Mouse (Mus musculus) limb, embryonic 15.5 days (tissue): ENCODE data around the gene Ache. TPM values are rescaled to one million over a fixed set of nuclear protein-coding genes. Genes with fewer than 3 reads are reported as not detected.

Source experiments
- ATAC-seq: fragments of 200-750 bp; cut with Nextera tagmentation; 2 replicates; pipeline ENCODE4 v1.8.0; 2017; ENCODE audit warnings: low read depth, moderate TSS enrichment; ENCODE audit not compliant: insufficient number of reproducible peaks, low FRiP score, low TSS enrichment
- H3K27ac ChIP-seq: fragments of 300-500 bp; sonication (generic); 2 replicates; pipeline ENCODE4 v1.5.1; 2015; ENCODE audit warnings: moderate library complexity, mild to moderate bottlenecking, inconsistent platforms
- H3K27me3 ChIP-seq: fragments of 300-500 bp; sonication (generic); 2 replicates; pipeline ENCODE4 v1.6.1; 2015; ENCODE audit warnings: inconsistent platforms
- H3K36me3 ChIP-seq: fragments of 300-500 bp; sonication (generic); 2 replicates; pipeline ENCODE4 v1.6.1; 2015; ENCODE audit warnings: inconsistent platforms
- H3K4me1 ChIP-seq: fragments of 300-500 bp; sonication (generic); 2 replicates; pipeline ENCODE4 v1.6.1; 2015; ENCODE audit warnings: inconsistent platforms
- H3K4me2 ChIP-seq: fragments of 300-500 bp; sonication (generic); 2 replicates; pipeline ENCODE4 v1.6.1; 2015; ENCODE audit warnings: mild to moderate bottlenecking, inconsistent platforms
- H3K4me3 ChIP-seq: fragments of 300-500 bp; sonication (generic); 2 replicates; pipeline ENCODE4 v1.5.1; 2015; ENCODE audit warnings: mild to moderate bottlenecking, inconsistent platforms
- H3K9ac ChIP-seq: fragments of 300-500 bp; sonication (generic); 2 replicates; pipeline ENCODE4 v1.6.1; 2015; ENCODE audit warnings: inconsistent platforms
- H3K9me3 ChIP-seq: fragments of 300-500 bp; sonication (generic); 2 replicates; pipeline ENCODE4 v1.6.1; 2016; ENCODE audit warnings: inconsistent platforms
- WGBS: fragments of 180-500 bp; shearing (Covaris S2); methylation state at CpG from one replicate; pipeline ENCODE4 v1.1.7; 2015; 5-methylcytosine and 5-hydroxymethylcytosine counted together
- polyA plus RNA-seq: library from polyadenylated mRNA; unstranded; fragments of >200 nt; fragmentation: Nextera tagmentation; extraction: Ambion mirVana; gene quantifications from 2 replicates; pipeline ENCODE4 v1.2.1, GENCODE M21; 2015

The Ache gene
- polyA plus RNA-seq, 1 experiment from 2014 or later: 11.3 TPM

GRCm38 (mm10) chr5:137315084-137315903 lies 28.0 kb downstream of the Ache start:
- H3K4me1 ChIP-seq: peaks cover 37% of the 10 kb centered on the region
- 42% methylated on average over 30 of the region's 30 CpGs for WGBS
- H3K27ac ChIP-seq: peak overlapping the region; percentile 95
- peak overlapping the region; percentile 88 for H3K4me2 ChIP-seq
- H3K27me3 ChIP-seq: no peaks in the 10 kb centered on the region
- no peak for ATAC-seq
- no peaks in the 10 kb centered on the region for H3K9me3 ChIP-seq
- no peak overlapping the region for H3K9ac ChIP-seq
- H3K36me3 ChIP-seq: peaks cover 44% of the 10 kb centered on the region
- H3K4me3 ChIP-seq: no peak overlapping the region; the same call in 1 of the 2 replicates

- Histone ChIP-seq H3K9ac (no peak overlapping the region), H3K36me3 (peaks cover 46% of the 10 kb centered on the region), H3K4me2 (no peak overlapping the region), H3K27ac (no peak overlapping the region), H3K4me3 (no peak overlapping the region), H3K27me3 (no peaks in the 10 kb centered on the region), H3K4me1 (peaks cover 27% of the 10 kb centered on the region), H3K9me3 (no peaks in the 10 kb centered on the region)
- ATAC-seq: no peak
- 87% methylated on average over 8 of the region's 8 CpGs for WGBS
Observed at GRCm38 (mm10) chr5:137317361-137317760, 30.0 kb downstream of the Ache start.

- 87% methylated on average over 1 of the region's 1 CpGs for WGBS
- Histone ChIP-seq H3K4me2 (no peak overlapping the region), H3K27ac (no peak overlapping the region), H3K9ac (no peak overlapping the region), H3K36me3 (peaks cover 55% of the 10 kb centered on the region), H3K4me1 (peaks cover 15% of the 10 kb centered on the region), H3K27me3 (no peaks in the 10 kb centered on the region), H3K9me3 (no peaks in the 10 kb centered on the region), H3K4me3 (no peak overlapping the region)
- no peak for ATAC-seq
Observed at GRCm38 (mm10) chr5:137318570-137318969, 31.3 kb downstream of the Ache start.

- H3K4me3 ChIP-seq: no peak overlapping the region
- H3K9me3 ChIP-seq: no peaks in the 10 kb centered on the region
- no peaks in the 10 kb centered on the region for H3K4me1 ChIP-seq
- H3K36me3 ChIP-seq: peaks cover 66% of the 10 kb centered on the region
- H3K27me3 ChIP-seq: no peaks in the 10 kb centered on the region
- H3K27ac ChIP-seq: no peak overlapping the region
- WGBS: 91% methylated on average over 3 of the region's 3 CpGs
- no peak overlapping the region for H3K9ac ChIP-seq
- ATAC-seq: no peak
- H3K4me2 ChIP-seq: no peak overlapping the region
Observed at GRCm38 (mm10) chr5:137320996-137321395, 33.7 kb downstream of the Ache start.

GRCm38 (mm10) chr5:137330910-137331309 lies 43.6 kb downstream of the Ache start:
- 81% methylated on average over 7 of the region's 7 CpGs for WGBS
- Histone ChIP-seq H3K4me2 (no peak overlapping the region), H3K9ac (no peak overlapping the region), H3K27ac (no peak overlapping the region), H3K4me3 (no peak overlapping the region), H3K27me3 (no peaks in the 10 kb centered on the region), H3K36me3 (peaks cover 11% of the 10 kb centered on the region), H3K4me1 (peaks cover 20% of the 10 kb centered on the region), H3K9me3 (no peaks in the 10 kb centered on the region)
- no peak for ATAC-seq

GRCm38 (mm10) chr5:137332857-137333511 lies 45.7 kb downstream of the Ache start:
- H3K27ac ChIP-seq: peak overlapping the region; percentile 61; the same call in 1 of the 2 replicates

GRCm38 (mm10) chr5:137333512-137334174 lies 46.3 kb downstream of the Ache start, which contains the start of gene Slc12a9:
Gene Slc12a9 (minus strand): TSS chr5:137333597.
- WGBS: under 1% methylated on average over 44 of the region's 44 CpGs
- Histone ChIP-seq H3K4me1 (peaks cover 28% of the 10 kb centered on the region), H3K9ac (peak within 1 kb of the TSS; percentile 50), H3K27me3 (no peaks in the 10 kb centered on the region), H3K4me2 (peak within 1 kb of the TSS; percentile 99), H3K27ac (peak within 1 kb of the TSS; percentile 61; the same call in 1 of the 2 replicates), H3K9me3 (no peaks in the 10 kb centered on the region), H3K4me3 (peak within 1 kb of the TSS; percentile 69), H3K36me3 (no peaks in the 10 kb centered on the region; the same call in 1 of the 2 replicates)
- ATAC-seq: peak; percentile 88

More at GRCm38 (mm10) chr5:137332857-137333511, 45.7 kb downstream of the Ache start:
- peak overlapping the region; percentile 50 for H3K9ac ChIP-seq
- ATAC-seq: peak; percentile 15; the same call in 1 of the 2 replicates
- no peaks in the 10 kb centered on the region for H3K27me3 ChIP-seq
- H3K4me1 ChIP-seq: peaks cover 28% of the 10 kb centered on the region
- whole genome bisulfite sequencing: 14% methylated on average over 15 of the region's 15 CpGs
- H3K4me3 ChIP-seq: peak overlapping the region; percentile 69
- no peaks in the 10 kb centered on the region for H3K9me3 ChIP-seq
- peaks cover 3% of the 10 kb centered on the region for H3K36me3 ChIP-seq
- H3K4me2 ChIP-seq: peak overlapping the region; percentile 99

GRCm38 (mm10) chr5:137334317-137334716 lies 47.0 kb downstream of the Ache start:
- Histone ChIP-seq H3K4me3 (peak overlapping the region; percentile 69), H3K4me2 (peak overlapping the region; percentile 99; the same call in 1 of the 2 replicates), H3K36me3 (no peaks in the 10 kb centered on the region; the same call in 1 of the 2 replicates), H3K4me1 (peaks cover 35% of the 10 kb centered on the region), H3K27me3 (no peaks in the 10 kb centered on the region), H3K27ac (no peak overlapping the region), H3K9ac (no peak overlapping the region), H3K9me3 (no peaks in the 10 kb centered on the region)
- no peak for ATAC-seq
- WGBS: 59% methylated on average over 10 of the region's 10 CpGs

- no peaks in the 10 kb centered on the region for H3K9me3 ChIP-seq
- 64% methylated on average over 6 of the region's 6 CpGs for WGBS
Observed at GRCm38 (mm10) chr5:137335066-137335465, 47.7 kb downstream of the Ache start.

GRCm38 (mm10) chr5:137337190-137337589 lies 49.9 kb downstream of the Ache start:
- Histone ChIP-seq H3K27me3 (no peaks in the 10 kb centered on the region), H3K9me3 (no peaks in the 10 kb centered on the region), H3K4me2 (no peak overlapping the region), H3K27ac (no peak overlapping the region), H3K4me1 (peaks cover 38% of the 10 kb centered on the region), H3K4me3 (no peak overlapping the region), H3K36me3 (no peaks in the 10 kb centered on the region), H3K9ac (no peak overlapping the region)
- WGBS: 37% methylated on average over 8 of the region's 8 CpGs
- ATAC-seq: no peak

More at GRCm38 (mm10) chr5:137335066-137335465, 47.7 kb downstream of the Ache start:
- Histone ChIP-seq H3K4me2 (no peak overlapping the region), H3K36me3 (no peaks in the 10 kb centered on the region; the same call in 1 of the 2 replicates), H3K27me3 (no peaks in the 10 kb centered on the region), H3K27ac (no peak overlapping the region), H3K4me1 (peaks cover 41% of the 10 kb centered on the region), H3K9ac (no peak overlapping the region), H3K4me3 (no peak overlapping the region)
- no peak for ATAC-seq

- Histone ChIP-seq H3K27ac (peak overlapping the region; percentile 85), H3K4me1 (peaks cover 28% of the 10 kb centered on the region), H3K36me3 (no peaks in the 10 kb centered on the region), H3K4me2 (peak overlapping the region; percentile 62), H3K9ac (peak overlapping the region; percentile 43; the same call in 1 of the 2 replicates), H3K9me3 (no peaks in the 10 kb centered on the region), H3K4me3 (peak overlapping the region; percentile 43), H3K27me3 (no peaks in the 10 kb centered on the region)
- ATAC-seq: peak; percentile 83
- WGBS: under 1% methylated on average over 19 of the region's 19 CpGs
Observed at GRCm38 (mm10) chr5:137338256-137338655, 50.9 kb downstream of the Ache start.
